Mouse (Mus musculus) C2C12 (cell line): ENCODE measurements around the gene Tnfaip2.

Source experiments
- CTCF ChIP-seq: IDR thresholded peaks from one replicate; pipeline ENCODE4 v1.5.1; 2011; ENCODE audit not compliant: control insufficient read depth, insufficient read depth, insufficient read length
- MYOG ChIP-seq: IDR thresholded peaks from one replicate; pipeline ENCODE4 v1.6.1; 2011; ENCODE audit not compliant: control insufficient read depth, insufficient read length; ENCODE audit errors: extremely low read depth
- USF1 ChIP-seq: IDR thresholded peaks from one replicate; pipeline ENCODE4 v1.6.1; 2011; ENCODE audit warnings: low read depth, mild to moderate bottlenecking, control low read depth, moderate library complexity

GRCm38 (mm10) chr12:111404880-111405279, 37.4 kb upstream of the Tnfaip2 start:
- no peak for TF ChIP-seq CTCF
- no peak for TF ChIP-seq USF1
- TF ChIP-seq MYOG, result no peak
